Mouse (Mus musculus) erythroblast, embryonic 14.5 days (primary cell): ENCODE results near the gene Cd200r1.

Source experiments
- GATA1 ChIP-seq: IDR thresholded peaks from 2 replicates; pipeline ENCODE4 v1.6.1; 2012; ENCODE audit warnings: low read length, inconsistent platforms, mixed read lengths
- TAL1 ChIP-seq: IDR thresholded peaks from 3 replicates; pipeline ENCODE4 v1.6.1; 2012; ENCODE audit warnings: low read length, inconsistent platforms, mixed read lengths

DNA sequence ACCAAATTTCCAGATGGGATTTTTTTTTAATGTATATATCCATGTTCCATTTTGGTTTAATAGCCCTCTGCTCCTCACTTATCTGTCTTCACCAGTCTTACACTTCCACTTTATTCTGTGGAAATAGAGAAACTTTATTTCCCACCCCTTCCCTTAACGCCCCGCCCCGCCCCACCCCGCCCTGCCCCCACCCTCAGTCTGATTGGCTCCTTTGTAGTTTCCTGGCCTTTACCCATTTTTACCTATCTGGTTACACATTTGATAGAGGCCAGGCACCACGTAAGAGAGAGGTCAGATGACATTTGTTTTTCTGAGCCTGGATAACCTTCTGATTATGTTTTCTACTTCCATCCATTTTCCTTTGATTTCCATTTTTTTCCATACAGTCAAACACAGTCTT is 14.0 kb downstream of the Cd200r1 start:
- TF ChIP-seq TAL1 (no peak), GATA1 (no peak)
